In the genomic region with DNA sequence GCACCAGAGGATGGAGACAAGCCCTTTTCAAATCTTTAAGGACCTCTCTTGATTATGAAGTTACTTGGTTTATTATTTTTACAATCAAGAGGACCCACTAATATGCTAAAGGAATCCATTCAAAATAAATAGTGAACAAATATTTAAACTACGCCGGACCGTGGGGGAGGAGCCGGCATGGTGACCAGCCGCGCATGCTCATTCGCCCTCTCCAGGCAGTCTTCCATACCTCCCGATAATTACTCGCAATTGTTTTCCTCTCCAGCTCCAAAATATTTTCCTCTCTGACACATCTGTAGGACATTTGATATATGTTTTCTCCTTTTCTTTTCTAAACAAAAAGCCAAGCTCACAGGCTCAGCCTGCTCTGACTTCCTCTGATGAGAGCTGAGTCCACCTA, we compare ENCODE assay signal across 11 mouse cellular contexts.
A peak's percentile ranks its signal among the peaks of the same experiment; 100 is the strongest.
DNase-seq lines count a peak whose midpoint lies in the region; ATAC-seq and TF ChIP-seq lines count a peak whose summit lies in the region.
"Had no signal": no experiment of that assay in that cellular context is flagged by ENCODE, and none has a peak within 500 bp of the region (broad histone marks: within the 10 kb centered on the region; RNA-seq: fewer than 3 reads in every experiment).

No protein-coding gene starts in this region.

- H3K4me3 ChIP-seq in forebrain, embryonic 11.5 days (ENCODE audit: low read depth, low read length): no peak overlapping the region
- H3K4me3 ChIP-seq in forebrain, postnatal 0 days (ENCODE audit: low read depth, low read length): no peak overlapping the region
- 0 out of 2 replicates have a peak overlapping the region, but pooled peaks have one; percentile 1 for H3K4me3 ChIP-seq in kidney, embryonic 15.5 days (replicated peaks)
- H3K4me3 ChIP-seq in embryonic facial prominence, embryonic 10.5 days: peak overlapping the region; percentile 26; the same call in 1 of the 2 replicates
- H3K4me3 ChIP-seq in limb, embryonic 10.5 days: no peak overlapping the region
- H3K4me3 ChIP-seq: limb, embryonic 15.5 days had no signal

- no peak for TF ChIP-seq CTCF in forebrain, postnatal 0 days (IDR thresholded peaks at IDR 0.05; ENCODE audit: low read depth)

- H3K4me2 ChIP-seq in forebrain, embryonic 11.5 days (ENCODE audit: low read depth, low read length, severe bottlenecking): peak overlapping the region; percentile 12; the same call in 1 of the 2 replicates
- no peak overlapping the region for H3K4me2 ChIP-seq in forebrain, postnatal 0 days (ENCODE audit: low read depth)
- peak overlapping the region; percentile 22 for H3K4me2 ChIP-seq in kidney, embryonic 15.5 days
- H3K4me2 ChIP-seq: limb, embryonic 15.5 days had no signal

- H3K27ac ChIP-seq in forebrain, embryonic 11.5 days (ENCODE audit: low read depth, low read length): no peak overlapping the region
- no peak overlapping the region for H3K27ac ChIP-seq in forebrain, postnatal 0 days (ENCODE audit: low read depth, low read length)
- H3K27ac ChIP-seq in kidney, embryonic 15.5 days: no peak overlapping the region
- H3K27ac ChIP-seq in embryonic facial prominence, embryonic 10.5 days (replicated peaks): peak overlapping the region; percentile 58; the same call in 1 of the 2 replicates
- H3K27ac ChIP-seq in limb, embryonic 10.5 days: peak overlapping the region; percentile 39; the same call in 1 of the 2 replicates
- H3K27ac ChIP-seq: limb, embryonic 15.5 days had no signal

- no peak for DNase-seq in forebrain, embryonic 11.5 days (ENCODE audit: low spot score)
- DNase-seq in forebrain, postnatal 0 days: no peak
- no peak for DNase-seq in kidney, postnatal 25 days
- DNase-seq in embryonic facial prominence, embryonic 10.5 days (ENCODE audit: low spot score): no peak
- no peak for DNase-seq in limb, embryonic 10.5 days (ENCODE audit: low spot score)
- DNase-seq in urinary bladder, adult 2 months (ENCODE audit: low spot score): no peak
- no peak for DNase-seq in right cerebral cortex, postnatal 10 days (ENCODE audit: low spot score in 2 of 2)
- DNase-seq: adrenal gland, adult 2 months; layer of hippocampus, adult 9-11 months had no signal

- no peaks in the 10 kb centered on the region; the same call in 1 of the 2 replicates for H3K27me3 ChIP-seq in forebrain, embryonic 11.5 days (ENCODE audit: control insufficient read depth, insufficient read depth, low read length)
- H3K27me3 ChIP-seq in forebrain, postnatal 0 days (ENCODE audit: insufficient read depth, low read length): 0 out of 2 replicates have a peak, but pooled peaks cover 4% of the 10 kb centered on the region
- peaks cover 9% of the 10 kb centered on the region; the same call in 1 of the 2 replicates for H3K27me3 ChIP-seq in kidney, embryonic 15.5 days
- 0 out of 2 replicates have a peak, but pooled peaks cover 13% of the 10 kb centered on the region for H3K27me3 ChIP-seq in embryonic facial prominence, embryonic 10.5 days (replicated peaks; ENCODE audit: low read depth, poor library complexity, severe bottlenecking)
- H3K27me3 ChIP-seq in limb, embryonic 10.5 days (ENCODE audit: low read depth, poor library complexity, severe bottlenecking): peaks cover 14% of the 10 kb centered on the region; the same call in 1 of the 2 replicates

- no peaks in the 10 kb centered on the region; the same call in 1 of the 2 replicates for H3K4me1 ChIP-seq in forebrain, embryonic 11.5 days (replicated peaks; ENCODE audit: control insufficient read depth, insufficient read depth, low read length)
- no peaks in the 10 kb centered on the region; the same call in 1 of the 2 replicates for H3K4me1 ChIP-seq in forebrain, postnatal 0 days (ENCODE audit: insufficient read depth)
- no peaks in the 10 kb centered on the region for H3K4me1 ChIP-seq in kidney, embryonic 15.5 days
- peaks cover 41% of the 10 kb centered on the region for H3K4me1 ChIP-seq in embryonic facial prominence, embryonic 10.5 days
- peaks cover 51% of the 10 kb centered on the region for H3K4me1 ChIP-seq in limb, embryonic 10.5 days

- H3K36me3 ChIP-seq in forebrain, embryonic 11.5 days (ENCODE audit: control insufficient read depth, insufficient read depth, low read length): no peaks in the 10 kb centered on the region
- H3K36me3 ChIP-seq in forebrain, postnatal 0 days (ENCODE audit: insufficient read depth): no peaks in the 10 kb centered on the region
- no peaks in the 10 kb centered on the region for H3K36me3 ChIP-seq in kidney, embryonic 15.5 days
- H3K36me3 ChIP-seq in embryonic facial prominence, embryonic 10.5 days (replicated peaks): no peaks in the 10 kb centered on the region
- no peaks in the 10 kb centered on the region for H3K36me3 ChIP-seq in limb, embryonic 10.5 days
- H3K36me3 ChIP-seq: limb, embryonic 15.5 days had no signal

- 62% methylated on average over 9 of the region's 9 CpGs for WGBS in forebrain, embryonic 11.5 days
- WGBS in forebrain, postnatal 0 days: 71% methylated on average over 9 of the region's 9 CpGs
- WGBS in kidney, embryonic 15.5 days: 74% methylated on average over 9 of the region's 9 CpGs
- WGBS in embryonic facial prominence, embryonic 10.5 days: 65% methylated on average over 9 of the region's 9 CpGs
- WGBS in limb, embryonic 10.5 days: 73% methylated on average over 9 of the region's 9 CpGs

- no peak for ATAC-seq in forebrain, embryonic 11.5 days (replicated peaks; ENCODE audit: low FRiP score)
- no peak for ATAC-seq in forebrain, postnatal 0 days
- no peak for ATAC-seq in kidney, embryonic 15.5 days (replicated peaks; ENCODE audit: low FRiP score)

- no peaks in the 10 kb centered on the region for H3K9me3 ChIP-seq in forebrain, embryonic 11.5 days (ENCODE audit: control insufficient read depth, low read length)
- no peaks in the 10 kb centered on the region for H3K9me3 ChIP-seq in forebrain, postnatal 0 days (ENCODE audit: low read length)
- H3K9me3 ChIP-seq in kidney, embryonic 15.5 days (replicated peaks): no peaks in the 10 kb centered on the region
- H3K9me3 ChIP-seq in embryonic facial prominence, embryonic 10.5 days: no peaks in the 10 kb centered on the region
- H3K9me3 ChIP-seq in limb, embryonic 10.5 days (replicated peaks): no peaks in the 10 kb centered on the region
- H3K9me3 ChIP-seq: limb, embryonic 15.5 days had no signal

- H3K9ac ChIP-seq in forebrain, embryonic 11.5 days (ENCODE audit: low read length): no peak overlapping the region
- H3K9ac ChIP-seq in forebrain, postnatal 0 days: no peak overlapping the region
- H3K9ac ChIP-seq in kidney, embryonic 15.5 days: no peak overlapping the region
- H3K9ac ChIP-seq: limb, embryonic 15.5 days had no signal

Comparison
In these comparisons a context has a peak if more than half of its experiments do, and no peak if none do; other contexts are left out.
1. H3K27ac ChIP-seq: peak in embryonic facial prominence, embryonic 10.5 days (single experiment) and limb, embryonic 10.5 days (single experiment); none in forebrain, embryonic 11.5 days (single experiment), forebrain, postnatal 0 days (single experiment) and kidney, embryonic 15.5 days (single experiment).
2. H3K4me3 ChIP-seq: peak in kidney, embryonic 15.5 days (single experiment) and embryonic facial prominence, embryonic 10.5 days (single experiment); none in forebrain, embryonic 11.5 days (single experiment), forebrain, postnatal 0 days (single experiment) and limb, embryonic 10.5 days (single experiment).